8 mouse cellular contexts compared by ENCODE assay signal in genomic region chr11:77514832-77515636, GRCm38 (mm10). TPM values are rescaled to one million over a fixed set of nuclear protein-coding genes. Genes with fewer than 3 reads are reported as not detected.
DNase-seq lines count a peak whose midpoint lies in the region; ATAC-seq lines count a peak whose summit lies in the region.

Gene Abhd15, plus strand, starts transcription at chr11:77515121.

- under 1% methylated on average over 71 of the region's 72 CpGs for WGBS in embryonic facial prominence, embryonic 12.5 days
- WGBS in heart, embryonic 11.5 days (ENCODE audit: insufficient replicate concordance), result under 1% methylated on average over 69 of the region's 72 CpGs
- under 1% methylated on average over 63 of the region's 72 CpGs for WGBS in kidney, embryonic 14.5 days
- WGBS in lung, embryonic 15.5 days, result under 1% methylated on average over 55 of the region's 72 CpGs

- ATAC-seq in embryonic facial prominence, embryonic 12.5 days (ENCODE audit: insufficient number of reproducible peaks, insufficient read depth, low FRiP score, low TSS enrichment), result peak; percentile 22; the same call in 1 of the 2 replicates
- ATAC-seq in heart, embryonic 11.5 days (replicated peaks; ENCODE audit: insufficient number of reproducible peaks, low FRiP score, low TSS enrichment), result peak; percentile 65
- ATAC-seq in kidney, embryonic 14.5 days (ENCODE audit: low FRiP score, low TSS enrichment), result peak; percentile 58
- ATAC-seq in lung, embryonic 15.5 days (ENCODE audit: borderline replicate concordance, extremely low read depth, low FRiP score, low TSS enrichment), result peak; percentile 67
- ATAC-seq in neutrophil, adult 5-6 weeks (ENCODE audit: extremely low read depth, insufficient number of reproducible peaks, low FRiP score, poor library complexity, severe bottlenecking), result peak; percentile 49

- peak within 1 kb of the TSS; percentile 98 for H3K4me2 ChIP-seq in embryonic facial prominence, embryonic 12.5 days (replicated peaks)
- H3K4me2 ChIP-seq in heart, embryonic 11.5 days, result peak within 1 kb of the TSS; percentile 98
- peak within 1 kb of the TSS; percentile 87 for H3K4me2 ChIP-seq in kidney, embryonic 14.5 days (replicated peaks; ENCODE audit: low read depth, low read length)
- peak within 1 kb of the TSS; percentile 93 for H3K4me2 ChIP-seq in lung, embryonic 15.5 days

- H3K27ac ChIP-seq in embryonic facial prominence, embryonic 12.5 days, result no peak within 1 kb of the TSS
- H3K27ac ChIP-seq in heart, embryonic 11.5 days (ENCODE audit: low read depth, low read length), result peak within 1 kb of the TSS; percentile 59
- 0 out of 2 replicates have a peak within 1 kb of the TSS, but pooled peaks have one; percentile 1 for H3K27ac ChIP-seq in kidney, embryonic 14.5 days (ENCODE audit: low read depth, low read length)
- H3K27ac ChIP-seq in lung, embryonic 15.5 days, result peak within 1 kb of the TSS; percentile 65; the same call in 1 of the 2 replicates

- DNase-seq in CD4-positive, CD25-positive, alpha-beta regulatory T cell, adult 2 months (ENCODE audit: low read depth, low spot score), result peak; percentile 61
- DNase-seq in adrenal gland, adult 8-10 months, result peak; percentile 87
- peak; percentile 75 for DNase-seq in thymus, postnatal 25 days

- no peaks in the 10 kb centered on the region for H3K9me3 ChIP-seq in embryonic facial prominence, embryonic 12.5 days
- H3K9me3 ChIP-seq in heart, embryonic 11.5 days (replicated peaks; ENCODE audit: control insufficient read depth, low read length), result no peaks in the 10 kb centered on the region
- H3K9me3 ChIP-seq in kidney, embryonic 14.5 days (ENCODE audit: control insufficient read depth, low read length), result no peaks in the 10 kb centered on the region
- H3K9me3 ChIP-seq in lung, embryonic 15.5 days, result no peaks in the 10 kb centered on the region

- peak within 1 kb of the TSS; percentile 53 for H3K9ac ChIP-seq in embryonic facial prominence, embryonic 12.5 days
- peak within 1 kb of the TSS; percentile 72 for H3K9ac ChIP-seq in heart, embryonic 11.5 days (ENCODE audit: low read depth, low read length)
- peak within 1 kb of the TSS; percentile 58 for H3K9ac ChIP-seq in kidney, embryonic 14.5 days (ENCODE audit: low read depth, low read length)
- peak within 1 kb of the TSS; percentile 52 for H3K9ac ChIP-seq in lung, embryonic 15.5 days

- H3K27me3 ChIP-seq in embryonic facial prominence, embryonic 12.5 days, result peaks cover 24% of the 10 kb centered on the region
- H3K27me3 ChIP-seq in heart, embryonic 11.5 days (ENCODE audit: control insufficient read depth, insufficient read depth, low read length), result peaks cover 21% of the 10 kb centered on the region
- peaks cover 27% of the 10 kb centered on the region for H3K27me3 ChIP-seq in kidney, embryonic 14.5 days (ENCODE audit: control insufficient read depth, insufficient read depth, low read length)
- peaks cover 23% of the 10 kb centered on the region for H3K27me3 ChIP-seq in lung, embryonic 15.5 days

- H3K4me1 ChIP-seq in embryonic facial prominence, embryonic 12.5 days, result peaks cover 35% of the 10 kb centered on the region
- H3K4me1 ChIP-seq in heart, embryonic 11.5 days (ENCODE audit: control insufficient read depth, insufficient read depth, low read length), result peaks cover 30% of the 10 kb centered on the region
- peaks cover 23% of the 10 kb centered on the region for H3K4me1 ChIP-seq in kidney, embryonic 14.5 days (ENCODE audit: control insufficient read depth, insufficient read depth, low read length)
- peaks cover 49% of the 10 kb centered on the region for H3K4me1 ChIP-seq in lung, embryonic 15.5 days

- peak within 1 kb of the TSS; percentile 74 for H3K4me3 ChIP-seq in embryonic facial prominence, embryonic 12.5 days
- peak within 1 kb of the TSS; percentile 73 for H3K4me3 ChIP-seq in heart, embryonic 11.5 days (ENCODE audit: low read depth, low read length)
- peak within 1 kb of the TSS; percentile 50 for H3K4me3 ChIP-seq in kidney, embryonic 14.5 days (ENCODE audit: low read length)
- peak within 1 kb of the TSS; percentile 78 for H3K4me3 ChIP-seq in lung, embryonic 15.5 days

- H3K36me3 ChIP-seq in embryonic facial prominence, embryonic 12.5 days, result no peaks in the 10 kb centered on the region
- no peaks in the 10 kb centered on the region for H3K36me3 ChIP-seq in heart, embryonic 11.5 days (ENCODE audit: control insufficient read depth, insufficient read depth, low read length)
- H3K36me3 ChIP-seq in kidney, embryonic 14.5 days (ENCODE audit: control insufficient read depth, insufficient read depth, low read length), result no peaks in the 10 kb centered on the region
- no peaks in the 10 kb centered on the region; the same call in 1 of the 2 replicates for H3K36me3 ChIP-seq in lung, embryonic 15.5 days

RNA-seq across cellular contexts. Expression of gene Abhd15, which starts in this region (rescaled TPM):
- 10 to 100 TPM; 14.6 to 23.9 (median 17.4) TPM for total RNA-seq in adrenal gland, adult 8-10 months (2022)
- 2.8 and 2.9 TPM in 2 replicates for polyA plus RNA-seq in embryonic facial prominence, embryonic 12.5 days (2016; fragmentation: Nextera tagmentation; extraction: Ambion mirVana)
- polyA plus RNA-seq in heart, embryonic 11.5 days (2014; fragmentation: Nextera tagmentation; extraction: Ambion mirVana), result 0.82 and 1.5 TPM in 2 replicates
- polyA plus RNA-seq in kidney, embryonic 14.5 days (2014; fragmentation: Nextera tagmentation; extraction: Ambion mirVana), result 1.4 and 2.6 TPM in 2 replicates
- 3.8 and 4.0 TPM in 2 replicates for polyA plus RNA-seq in lung, embryonic 15.5 days (2015; fragmentation: Nextera tagmentation; extraction: Ambion mirVana)
- 13.8 and 16.1 TPM in 2 replicates for total RNA-seq in neutrophil, adult 5-6 weeks (2017)
